ENCODE assay signal across 15 mouse cellular contexts in the genomic region with DNA sequence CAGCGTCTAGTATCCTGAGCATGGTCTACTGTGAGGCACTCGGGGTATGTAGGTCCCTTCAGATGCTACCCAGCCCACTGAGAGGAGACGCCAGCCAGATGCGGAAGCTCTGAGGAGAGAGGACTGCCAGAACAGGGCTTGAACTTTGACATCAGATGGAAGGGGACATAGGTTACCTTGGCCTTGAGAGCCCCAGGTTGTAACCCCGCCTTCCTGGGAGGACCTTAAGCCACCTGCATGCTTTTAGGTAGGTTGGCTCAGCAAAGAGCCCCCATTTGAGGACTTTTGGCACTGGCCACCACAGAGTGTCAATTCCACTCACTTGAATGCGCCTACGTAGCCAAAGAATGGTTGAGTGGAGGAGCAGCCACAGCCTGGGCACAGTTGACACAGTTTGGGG. TPM values are rescaled to one million over a fixed set of nuclear protein-coding genes. Genes with fewer than 3 reads are reported as not detected.
"Had no signal": no experiment of that assay in that cellular context is flagged by ENCODE, and none has a peak within 500 bp of the region (broad histone marks: within the 10 kb centered on the region; RNA-seq: fewer than 3 reads in every experiment).

No protein-coding gene starts in this region.

- H3K4me1 ChIP-seq: midbrain, embryonic 10.5 days; midbrain, embryonic 12.5 days; neural tube, embryonic 15.5 days had no signal

- H3K27me3 ChIP-seq: midbrain, embryonic 12.5 days; neural tube, embryonic 13.5 days; neural tube, embryonic 15.5 days had no signal

- H3K27ac ChIP-seq: midbrain, embryonic 10.5 days; midbrain, embryonic 12.5 days; neural tube, embryonic 13.5 days; neural tube, embryonic 15.5 days had no signal

- H3K9me3 ChIP-seq: midbrain, embryonic 10.5 days; midbrain, embryonic 12.5 days; neural tube, embryonic 13.5 days; neural tube, embryonic 15.5 days had no signal

- DNase-seq: midbrain, embryonic 14.5 days; right cerebral cortex, adult 18-20 months; right cerebral cortex, postnatal 25 days; right cerebral cortex, postnatal 4 days; spleen, adult 18-20 months had no signal

- H3K4me3 ChIP-seq: midbrain, embryonic 10.5 days; midbrain, embryonic 12.5 days; myocyte; neural tube, embryonic 13.5 days; neural tube, embryonic 15.5 days had no signal

- H3K4me2 ChIP-seq: lung, embryonic 14.5 days; midbrain, embryonic 12.5 days; neural tube, embryonic 13.5 days; neural tube, embryonic 15.5 days had no signal

- H3K36me3 ChIP-seq: midbrain, embryonic 10.5 days; midbrain, embryonic 12.5 days; neural tube, embryonic 13.5 days; neural tube, embryonic 15.5 days had no signal

- ATAC-seq: midbrain, embryonic 16.5 days had no signal

- H3K9ac ChIP-seq: lung, embryonic 14.5 days; midbrain, embryonic 12.5 days; neural tube, embryonic 13.5 days; neural tube, embryonic 15.5 days had no signal

RNA-seq across cellular contexts. Expression of a gene that starts 5.4 kb away (rescaled TPM):
- total RNA-seq: megakaryocyte-erythroid progenitor cell, adult 5-6 weeks had no signal
- polyA plus RNA-seq: lung, embryonic 14.5 days; midbrain, embryonic 10.5 days; myocyte; neural tube, embryonic 11.5 days; stomach, embryonic 14.5 days had no signal

RNA-seq across cellular contexts. Expression of a gene that starts 5.5 kb away (rescaled TPM):
- polyA plus RNA-seq: myocyte had no signal
